Comparison of ENCODE assay signal across 8 mouse cellular contexts in the genomic region with DNA sequence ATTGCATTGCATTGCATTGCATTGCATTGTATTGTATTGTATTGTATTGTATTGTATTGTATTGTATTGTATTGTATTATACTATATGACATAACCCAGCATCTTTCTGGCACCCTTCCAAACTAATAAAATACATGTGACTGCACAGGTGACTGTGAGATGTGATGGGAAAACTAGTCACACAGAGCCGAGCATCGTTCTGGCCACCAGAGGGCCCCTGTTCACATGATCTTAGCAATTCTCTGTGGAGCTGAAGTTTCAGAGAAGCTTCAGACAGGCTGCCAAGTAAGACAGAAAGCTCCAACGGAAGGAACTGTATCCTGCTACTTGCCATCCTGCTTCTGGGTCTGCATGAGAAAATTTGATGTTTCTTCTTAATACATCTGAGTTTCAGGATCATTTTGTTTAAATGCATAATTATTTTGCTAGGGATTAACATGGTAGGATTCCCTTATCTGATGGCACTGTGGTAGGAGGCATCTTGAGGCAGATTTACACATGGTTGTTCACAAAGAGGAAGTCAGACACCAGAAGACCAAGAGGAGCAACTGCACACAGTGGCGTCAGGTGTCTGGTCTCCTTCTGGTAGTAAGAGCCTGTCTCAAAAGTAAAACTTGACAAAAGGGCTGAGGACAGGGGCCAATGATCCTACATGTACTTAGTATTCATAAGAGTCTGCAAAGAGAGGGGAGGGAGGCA.
DNase-seq lines count a peak whose midpoint lies in the region; ATAC-seq lines count a peak whose summit lies in the region.
"Had no signal": no experiment of that assay in that cellular context is flagged by ENCODE, and none has a peak within 500 bp of the region (broad histone marks: within the 10 kb centered on the region; RNA-seq: fewer than 3 reads in every experiment).

No protein-coding gene starts in this region.

- no peak overlapping the region for H3K4me2 ChIP-seq in neural tube, embryonic 15.5 days
- H3K4me2 ChIP-seq: midbrain, embryonic 12.5 days had no signal

- H3K9ac ChIP-seq in neural tube, embryonic 15.5 days (replicated peaks): no peak overlapping the region
- H3K9ac ChIP-seq: midbrain, embryonic 12.5 days had no signal

- H3K27ac ChIP-seq in neural tube, embryonic 15.5 days (replicated peaks): no peak overlapping the region
- H3K27ac ChIP-seq: midbrain, embryonic 12.5 days had no signal

- H3K36me3 ChIP-seq in neural tube, embryonic 15.5 days: no peaks in the 10 kb centered on the region
- H3K36me3 ChIP-seq: midbrain, embryonic 12.5 days had no signal

- H3K4me1 ChIP-seq in neural tube, embryonic 15.5 days: no peaks in the 10 kb centered on the region
- H3K4me1 ChIP-seq: midbrain, embryonic 12.5 days had no signal

- no peak overlapping the region for H3K4me3 ChIP-seq in neural tube, embryonic 15.5 days (replicated peaks)
- H3K4me3 ChIP-seq: midbrain, embryonic 12.5 days had no signal

- 24% methylated on average over 4 of the region's 4 CpGs for WGBS in neural tube, embryonic 15.5 days

- peak; percentile 40 for DNase-seq in neural tube, embryonic 10.5 days (ENCODE audit: extremely low spot score, low spot score)
- peak; percentile 20 for DNase-seq in adrenal gland, postnatal 25 days
- DNase-seq in fibroblast of lung, adult 2 months (ENCODE audit: low read depth): peak; percentile 28
- peak; percentile 46 for DNase-seq in kidney, postnatal 14 days
- DNase-seq in spleen, postnatal 4 days (ENCODE audit: low spot score in 2 of 2): no peak

- no peak for ATAC-seq in neural tube, embryonic 15.5 days (ENCODE audit: low FRiP score)
- peak; percentile 66; the same call in 1 of the 2 replicates for ATAC-seq in megakaryocyte progenitor cell, adult 5-6 weeks (replicated peaks; ENCODE audit: poor library complexity)

- no peaks in the 10 kb centered on the region for H3K27me3 ChIP-seq in neural tube, embryonic 15.5 days (replicated peaks)
- H3K27me3 ChIP-seq: midbrain, embryonic 12.5 days had no signal

- no peaks in the 10 kb centered on the region for H3K9me3 ChIP-seq in neural tube, embryonic 15.5 days (replicated peaks)
- H3K9me3 ChIP-seq: midbrain, embryonic 12.5 days had no signal

Comparison
In these comparisons a context has a peak if more than half of its experiments do, and no peak if none do; other contexts are left out.
1. DNase-seq: peak in neural tube, embryonic 10.5 days (single experiment), adrenal gland, postnatal 25 days (single experiment), fibroblast of lung, adult 2 months (single experiment) and kidney, postnatal 14 days (single experiment); none in spleen, postnatal 4 days (0 of 2).